Mouse (Mus musculus) kidney, adult 2 months (tissue): ENCODE data around the gene Phrf1. TPM values are rescaled to one million over a fixed set of nuclear protein-coding genes. Genes with fewer than 3 reads are reported as not detected.

Experiments used
- DNase-seq: peaks from one replicate; pipeline ENCODE4 v3.0.0; 2021
- H3K27ac ChIP-seq: fragments of 200-500 bp; 2 replicates; pipeline ENCODE4 v1.5.1; 2012; ENCODE audit warnings: low read depth, low read length, control low read depth, inconsistent platforms; ENCODE audit not compliant: insufficient read depth
- H3K27me3 ChIP-seq: fragments of 200-500 bp; replicated peaks from 2 replicates; pipeline ENCODE4 v1.6.1; 2012; ENCODE audit warnings: mild to moderate bottlenecking, moderate library complexity, low read length, inconsistent platforms; ENCODE audit not compliant: control insufficient read depth, insufficient read depth
- H3K36me3 ChIP-seq: fragments of 200-500 bp; 2 replicates; pipeline ENCODE4 v1.6.1; 2012; ENCODE audit warnings: mild to moderate bottlenecking, moderate library complexity, low read length, inconsistent platforms; ENCODE audit not compliant: control insufficient read depth, insufficient read depth
- H3K4me1 ChIP-seq: fragments of 200-500 bp; 2 replicates; pipeline ENCODE4 v1.6.1; 2011; ENCODE audit warnings: low read length; ENCODE audit not compliant: control insufficient read depth, insufficient read depth
- H3K4me3 ChIP-seq: fragments of 200-500 bp; 2 replicates; pipeline ENCODE4 v1.5.1; 2011; ENCODE audit warnings: mild to moderate bottlenecking, low read depth, low read length, control low read depth; ENCODE audit not compliant: insufficient read depth
- CTCF ChIP-seq: fragments of 200-500 bp; conservative IDR thresholded peaks from 2 replicates; pipeline ENCODE4 v1.5.1; 2011; ENCODE audit warnings: low read depth, mild to moderate bottlenecking, control low read depth, low read length, moderate library complexity, mixed read lengths; ENCODE audit not compliant: insufficient read depth, insufficient read length
- POLR2A ChIP-seq: fragments of 200-500 bp; IDR thresholded peaks from one replicate; pipeline ENCODE4 v1.6.1; 2011; ENCODE audit warnings: low read depth, low read length, control low read depth
- WGBS: fragments of 180-500 bp; shearing (Covaris S2); methylation state at CpG from one replicate; pipeline ENCODE4 v1.1.7; 2018; 5-methylcytosine and 5-hydroxymethylcytosine counted together
- polyA plus RNA-seq: library from polyadenylated mRNA; depleted of rRNA; stranded (reverse); fragments of >200 nt; gene quantifications from 2 replicates; pipeline ENCODE4 v1.2.3, GENCODE M21; 2012

The Phrf1 gene
- polyA plus RNA-seq, 1 experiment: 19.1 TPM

DNA sequence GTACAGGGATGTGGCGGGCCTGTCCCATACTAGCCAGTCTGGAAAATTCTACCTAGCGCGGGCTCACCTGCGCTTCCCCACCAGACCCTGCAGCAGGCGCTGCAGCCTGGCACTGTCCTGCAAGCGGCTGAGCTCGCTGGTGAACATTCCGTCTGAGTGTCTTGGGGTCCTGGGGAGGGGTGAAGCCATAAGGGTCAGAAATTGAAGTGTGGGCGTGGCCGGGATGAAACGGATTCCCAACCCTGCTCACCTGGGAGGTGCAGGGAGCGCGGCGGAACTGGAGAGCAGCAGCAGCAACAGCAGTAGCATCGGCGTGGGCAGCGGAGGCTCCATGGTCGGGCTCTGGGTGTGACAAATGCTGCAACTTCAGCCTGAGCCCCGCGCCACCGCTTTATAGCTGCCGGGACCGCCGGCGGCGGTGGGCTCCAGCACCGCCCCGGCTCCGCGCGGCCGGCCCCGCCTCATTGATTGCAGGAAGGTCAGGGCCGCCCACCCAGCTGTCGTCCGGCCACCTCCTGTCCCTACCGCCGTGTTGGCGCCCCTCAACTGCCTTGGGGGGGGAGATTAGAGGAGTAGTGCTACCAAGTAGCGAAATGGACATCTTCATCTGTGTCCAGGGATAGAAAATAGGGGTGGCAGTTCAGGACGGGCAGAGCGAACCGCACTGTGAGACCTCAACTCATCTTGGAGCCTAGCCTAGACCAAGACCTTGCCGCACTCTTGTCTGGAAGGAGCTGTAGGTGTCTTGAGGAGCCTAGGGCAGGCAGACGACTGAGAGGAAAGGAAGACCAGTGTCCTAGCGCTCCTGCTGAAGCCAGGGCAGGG, 50.4 kb downstream of the Phrf1 start, which contains the start of gene Sct:
Sct (minus strand) TSS at position 368 of the 825 bp plus-strand sequence.
- 11% methylated on average over 46 of the region's 46 CpGs for WGBS

DNA sequence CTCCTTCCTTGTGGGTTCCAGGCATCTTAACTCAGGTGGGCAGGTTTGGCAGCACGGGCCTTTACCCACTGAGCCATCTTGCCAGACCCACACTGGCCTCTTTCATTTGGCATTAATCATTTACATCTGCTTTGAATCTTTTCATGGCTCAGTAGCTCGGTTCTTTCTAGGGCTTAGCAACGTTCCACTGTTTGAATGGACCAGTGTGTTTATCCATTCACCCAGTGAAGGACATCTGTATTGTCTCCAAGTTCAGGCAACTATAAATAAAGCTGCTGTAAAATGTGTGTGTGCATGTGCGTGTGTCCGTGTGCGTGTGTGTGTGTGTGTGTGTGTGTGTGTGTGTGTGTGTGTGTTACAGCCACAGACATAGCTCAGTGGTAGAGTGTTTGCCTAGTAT, 52.9 kb downstream of the Phrf1 start:
- Histone ChIP-seq H3K36me3 (no peaks in the 10 kb centered on the region), H3K27ac (no peak overlapping the region), H3K27me3 (no peaks in the 10 kb centered on the region), H3K4me3 (no peak overlapping the region), H3K4me1 (peaks cover 12% of the 10 kb centered on the region)
- DNase-seq: peak; percentile 74
- TF ChIP-seq POLR2A (no peak), CTCF (no peak)
- WGBS: 36% methylated on average over 6 of the region's 6 CpGs

More for the DNA sequence above, 50.4 kb downstream of the Phrf1 start, which contains the start of gene Sct:
- Histone ChIP-seq H3K36me3 (no peaks in the 10 kb centered on the region), H3K27ac (no peak within 1 kb of the TSS), H3K4me3 (peak within 1 kb of the TSS; percentile 46; the same call in 1 of the 2 replicates), H3K27me3 (no peaks in the 10 kb centered on the region), H3K4me1 (peaks cover 21% of the 10 kb centered on the region)
- TF ChIP-seq POLR2A: no peak
- TF ChIP-seq CTCF: peak; percentile 54; the same call in 1 of the 2 replicates
- DNase-seq: peak; percentile 45

DNA sequence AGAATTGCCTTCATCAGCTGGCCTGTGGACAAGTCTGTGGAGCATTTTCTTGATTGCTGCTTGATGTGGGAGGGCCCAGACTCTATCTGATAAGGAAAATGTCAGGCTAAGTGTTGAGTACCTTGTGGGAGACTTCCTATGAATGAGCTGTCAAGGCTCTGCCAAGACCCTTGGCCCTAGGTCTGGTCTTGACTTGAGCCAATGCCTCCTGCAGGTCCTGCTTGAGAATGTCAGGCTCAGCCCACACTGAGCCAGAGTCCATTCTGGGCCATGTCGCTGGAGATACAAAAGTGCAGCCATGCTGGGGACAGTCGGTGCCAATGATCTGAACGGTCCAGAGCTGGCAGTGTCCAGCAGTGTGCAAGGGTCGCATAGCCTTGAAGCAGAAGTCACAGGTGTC, 54.2 kb downstream of the Phrf1 start:
- no peaks in the 10 kb centered on the region for H3K36me3 ChIP-seq
- no peaks in the 10 kb centered on the region for H3K27me3 ChIP-seq
- WGBS: 65% methylated on average over 4 of the region's 4 CpGs
- H3K27ac ChIP-seq: no peak overlapping the region
- no peak for TF ChIP-seq CTCF
- no peak for TF ChIP-seq POLR2A
- DNase-seq: peak; percentile 31
- H3K4me3 ChIP-seq: no peak overlapping the region
- H3K4me1 ChIP-seq: peaks cover 8% of the 10 kb centered on the region

DNA sequence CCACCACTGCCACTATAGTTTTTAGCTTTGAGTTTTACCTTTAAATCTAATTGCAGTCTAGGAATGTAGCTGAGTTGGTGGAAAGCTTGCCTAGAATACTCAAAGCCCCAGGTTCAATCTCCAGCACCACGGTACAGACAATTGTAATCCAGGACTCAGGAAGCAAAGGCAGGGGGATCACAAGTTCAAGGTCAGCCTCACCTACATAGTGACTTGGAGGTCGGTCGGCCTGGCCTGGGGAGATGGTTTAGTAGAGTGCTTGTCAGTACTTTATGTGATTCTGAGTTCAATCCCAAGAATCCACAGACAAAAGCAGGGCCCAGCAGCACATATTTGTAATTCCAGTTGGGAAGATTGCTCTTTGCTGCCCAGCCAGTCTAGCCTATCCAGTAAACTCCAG, 59.5 kb downstream of the Phrf1 start:
- no peak for DNase-seq
- no peak for TF ChIP-seq CTCF
- no peak for TF ChIP-seq POLR2A
- H3K4me1 ChIP-seq: no peaks in the 10 kb centered on the region
- no peaks in the 10 kb centered on the region for H3K36me3 ChIP-seq
- no peak overlapping the region for H3K27ac ChIP-seq
- no peak overlapping the region for H3K4me3 ChIP-seq
- 81% methylated on average over 3 of the region's 3 CpGs for WGBS
- no peaks in the 10 kb centered on the region for H3K27me3 ChIP-seq

DNA sequence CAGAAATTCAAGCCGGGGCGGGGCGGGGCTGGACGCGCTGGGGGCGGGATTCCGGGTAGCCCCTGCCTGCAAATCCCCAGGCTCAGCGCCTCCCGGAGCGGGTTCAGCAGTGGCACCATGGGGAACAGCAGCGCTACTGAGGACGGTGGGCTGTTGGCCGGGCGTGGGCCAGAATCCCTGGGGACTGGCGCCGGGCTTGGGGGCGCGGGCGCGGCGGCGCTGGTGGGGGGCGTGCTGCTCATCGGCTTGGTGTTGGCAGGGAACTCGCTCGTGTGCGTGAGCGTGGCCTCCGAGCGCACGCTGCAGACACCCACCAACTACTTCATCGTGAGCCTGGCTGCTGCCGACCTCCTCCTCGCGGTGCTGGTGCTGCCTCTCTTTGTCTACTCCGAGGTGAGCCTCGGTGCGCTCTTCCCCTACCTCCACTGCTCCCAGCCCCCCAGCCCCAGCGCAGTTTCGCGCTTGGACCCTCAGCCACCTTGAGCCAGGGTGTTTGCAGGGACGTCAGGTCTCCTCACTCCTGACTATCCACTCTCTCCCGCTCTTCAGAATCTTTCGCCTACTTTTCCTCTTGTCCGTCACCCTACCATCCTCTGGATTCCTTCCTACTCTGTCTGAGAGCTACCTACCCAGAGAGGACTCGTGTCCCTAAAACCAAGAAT, 63.5 kb downstream of the Phrf1 start, which contains the start of gene Drd4:
Drd4 (plus strand) TSS at position 86 of the 662 bp plus-strand sequence.
- no peak within 1 kb of the TSS for H3K4me3 ChIP-seq
- H3K27me3 ChIP-seq: peaks cover 3% of the 10 kb centered on the region; the same call in 1 of the 2 replicates
- WGBS: 12% methylated on average over 46 of the region's 46 CpGs
- H3K4me1 ChIP-seq: peaks cover 5% of the 10 kb centered on the region
- DNase-seq: no peak
- H3K36me3 ChIP-seq: no peaks in the 10 kb centered on the region
- TF ChIP-seq CTCF (no peak), POLR2A (no peak)
- no peak within 1 kb of the TSS for H3K27ac ChIP-seq

DNA sequence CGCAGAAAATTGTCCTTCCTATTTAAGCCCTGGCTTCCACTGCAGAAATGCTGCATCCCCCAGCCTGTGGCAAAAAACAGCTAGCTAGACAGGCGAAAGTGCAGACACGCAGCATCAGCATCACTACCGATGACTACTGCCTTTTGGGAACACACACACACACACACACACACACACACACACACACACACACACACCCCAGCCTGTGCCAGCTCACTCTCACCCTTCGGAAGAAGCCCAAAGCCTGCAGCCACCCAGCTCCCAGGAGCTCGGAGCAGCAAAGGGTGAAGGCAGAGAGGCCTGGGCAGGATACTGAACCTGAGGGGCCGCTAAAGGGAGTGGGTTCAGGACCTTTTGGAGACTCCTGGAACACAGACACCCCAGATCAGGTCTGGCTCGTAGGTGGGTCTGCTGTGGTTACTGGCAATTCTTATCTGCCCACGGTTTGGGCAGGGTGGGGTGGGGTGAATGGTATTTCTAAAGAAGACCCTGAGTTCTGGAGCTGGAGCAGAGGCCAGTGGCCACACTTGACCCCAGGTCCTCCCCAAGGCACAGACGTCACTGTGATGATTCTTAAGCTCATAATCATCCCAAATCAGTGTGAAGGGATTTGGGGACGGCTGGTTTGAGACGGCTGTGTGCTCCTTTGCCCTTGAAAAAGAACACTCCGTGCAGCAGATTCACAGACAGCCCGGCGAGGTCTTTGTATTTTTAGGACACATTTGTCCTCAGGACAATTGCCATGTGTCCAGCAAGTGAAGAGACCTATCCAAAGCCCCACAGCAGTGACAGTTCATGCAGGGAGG, 64.2 kb downstream of the Phrf1 start:
- TF ChIP-seq POLR2A (no peak), CTCF (no peak)
- 77% methylated on average over 15 of the region's 15 CpGs for WGBS
- Histone ChIP-seq H3K4me1 (peaks cover 5% of the 10 kb centered on the region), H3K27ac (no peak overlapping the region), H3K36me3 (no peaks in the 10 kb centered on the region), H3K27me3 (peaks cover 3% of the 10 kb centered on the region; the same call in 1 of the 2 replicates), H3K4me3 (no peak overlapping the region)
- DNase-seq: no peak
